Mouse (Mus musculus): ENCODE results near the gene Mre11a. TPM values are rescaled to one million over a fixed set of nuclear protein-coding genes. Genes with fewer than 3 reads are reported as not detected.

Mre11a gene
- 10 to 100 TPM; 51.8 to 65.6 TPM for total RNA-seq (2023)

GRCm38 (mm10) chr9:14784039-14785002, at the start of gene Mre11a, which contains the start of gene Ankrd49:
Mre11a (plus strand) TSS chr9:14784654.
Ankrd49 (minus strand) TSS chr9:14784856.

GRCm38 (mm10) chr9:14740151-14740924, 44.1 kb upstream of the Mre11a start, which contains the start of gene Piwil4:
Piwil4 (minus strand) TSS chr9:14740733.

GRCm38 (mm10) chr9:14752001-14752522, 32.4 kb upstream of the Mre11a start, which contains the start of gene Fut4:
Fut4 (minus strand) TSS chr9:14752393.

GRCm38 (mm10) chr9:14770803-14771471, 13.5 kb upstream of the Mre11a start, which contains the start of gene 1700012B09Rik:
1700012B09Rik (minus strand) TSS chr9:14771030.

GRCm38 (mm10) chr9:14859868-14860639, 75.6 kb downstream of the Mre11a start, which contains the start of gene Gpr83:
Gpr83 (plus strand) TSS chr9:14860210.

Other genes with a start within 250 kb of the Mre11a start
- not detected for gene Amotl1, start 139.6 kb upstream of the Mre11a start, total RNA-seq (2023)
- not detected for gene Piwil4, start 43.9 kb upstream of the Mre11a start, total RNA-seq (2023)
- under 1 TPM; 0.12 to 0.44 TPM for gene Fut4, start 32.3 kb upstream of the Mre11a start, total RNA-seq (2023)
- gene 1700012B09Rik, start 13.6 kb upstream of the Mre11a start, total RNA-seq (2023) = not detected
- 10 to 100 TPM; 25.5 to 28.1 TPM for gene Ankrd49, start 202 bp downstream of the Mre11a start, total RNA-seq (2023)
- gene Gpr83, start 75.6 kb downstream of the Mre11a start, total RNA-seq (2023) = not detected
- under 1 TPM in 1 of 2 experiments, not detected in 1; 0.55 TPM for gene Izumo1r, start 119.3 kb downstream of the Mre11a start, total RNA-seq (2023)